Mouse (Mus musculus): ENCODE measurements around the gene Aldob. TPM values are rescaled to one million over a fixed set of nuclear protein-coding genes. Genes with fewer than 3 reads are reported as not detected.
"Not testable (repeated sequence)": the region's sequence is repeated elsewhere in the genome, so short reads cannot be mapped to it uniquely, and the experiment has no call there.

Gene Aldob
- polyA plus RNA-seq, 1 experiment from 2014 or later = 0.25 TPM

GRCm38 (mm10) chr4:49521346-49521745 lies 28.0 kb downstream of the Aldob start:
- peak overlapping the region; percentile 70 for H3K9ac ChIP-seq
- peak overlapping the region; percentile 58 for H3K4me2 ChIP-seq
- peak overlapping the region; percentile 57 for H3K4me3 ChIP-seq
- no peaks in the 10 kb centered on the region for H3K9me3 ChIP-seq
- WGBS = 2% methylated on average over 17 of the region's 17 CpGs
- no peaks in the 10 kb centered on the region for H3K27me3 ChIP-seq (replicated peaks)
- peak overlapping the region; percentile 54; the same call in 1 of the 2 replicates for H3K27ac ChIP-seq
- peaks cover 30% of the 10 kb centered on the region for H3K4me1 ChIP-seq
- H3K36me3 ChIP-seq (replicated peaks) = peaks cover 7% of the 10 kb centered on the region; the same call in 1 of the 2 replicates
- ATAC-seq (replicated peaks) = peak; percentile 43

GRCm38 (mm10) chr4:49520572-49521340 lies 28.6 kb downstream of the Aldob start, which contains the start of the genes Mrpl50 and Zfp189:
Gene Mrpl50, minus strand, starts transcription at chr4:49521093.
Gene Zfp189, plus strand, starts transcription at chr4:49521176.
- Histone ChIP-seq H3K27me3 (replicated peaks) (no peaks in the 10 kb centered on the region), H3K4me2 (peak within 1 kb of the TSS; percentile 58), H3K9me3 (no peaks in the 10 kb centered on the region), H3K27ac (peak within 1 kb of the TSS; percentile 76), H3K36me3 (replicated peaks) (peaks cover 7% of the 10 kb centered on the region; the same call in 1 of the 2 replicates), H3K4me1 (peaks cover 30% of the 10 kb centered on the region), H3K4me3 (peak within 1 kb of the TSS; percentile 57), H3K9ac (peak within 1 kb of the TSS; percentile 70)
- WGBS = under 1% methylated on average over 41 of the region's 41 CpGs
- ATAC-seq (replicated peaks) = peak; percentile 99

- ATAC-seq (replicated peaks) = no peak
These were observed 29.9 kb downstream of the Aldob start for GRCm38 (mm10) chr4:49519476-49519875.

GRCm38 (mm10) chr4:49514441-49514840 lies 34.9 kb downstream of the Aldob start:
- H3K4me2 ChIP-seq = no peak overlapping the region
- no peak overlapping the region for H3K27ac ChIP-seq
- no peak for ATAC-seq (replicated peaks)
- no peaks in the 10 kb centered on the region for H3K9me3 ChIP-seq
- H3K4me1 ChIP-seq = peaks cover 12% of the 10 kb centered on the region
- no peaks in the 10 kb centered on the region for H3K27me3 ChIP-seq (replicated peaks)
- no peak overlapping the region for H3K4me3 ChIP-seq
- WGBS = 98% methylated on average over 6 of the region's 6 CpGs
- H3K9ac ChIP-seq = no peak overlapping the region
- H3K36me3 ChIP-seq (replicated peaks) = peaks cover 22% of the 10 kb centered on the region

More at GRCm38 (mm10) chr4:49519476-49519875, 29.9 kb downstream of the Aldob start:
- Histone ChIP-seq H3K4me3 (no peak overlapping the region), H3K9me3 (no peaks in the 10 kb centered on the region), H3K4me2 (peak overlapping the region; percentile 14; the same call in 1 of the 2 replicates), H3K36me3 (replicated peaks) (peaks cover 7% of the 10 kb centered on the region; the same call in 1 of the 2 replicates), H3K4me1 (peaks cover 30% of the 10 kb centered on the region), H3K9ac (no peak overlapping the region), H3K27ac (no peak overlapping the region), H3K27me3 (replicated peaks) (no peaks in the 10 kb centered on the region)
- 75% methylated on average over 5 of the region's 5 CpGs for WGBS

- H3K4me2 ChIP-seq = no peak overlapping the region
- H3K36me3 ChIP-seq (replicated peaks) = peaks cover 22% of the 10 kb centered on the region
- no peaks in the 10 kb centered on the region for H3K4me1 ChIP-seq
- H3K9me3 ChIP-seq = no peaks in the 10 kb centered on the region
- no peak overlapping the region for H3K9ac ChIP-seq
- no peaks in the 10 kb centered on the region for H3K27me3 ChIP-seq (replicated peaks)
- WGBS = 94% methylated on average over 4 of the region's 4 CpGs
- no peak overlapping the region for H3K4me3 ChIP-seq
- no peak overlapping the region for H3K27ac ChIP-seq
- ATAC-seq (replicated peaks) = no peak
These were observed 36.7 kb downstream of the Aldob start for GRCm38 (mm10) chr4:49512636-49513035.

- not testable (repeated sequence) for H3K4me3 ChIP-seq; H3K9ac ChIP-seq; H3K4me2 ChIP-seq; H3K4me1 ChIP-seq; H3K27me3 ChIP-seq (replicated peaks); H3K27ac ChIP-seq; ATAC-seq (replicated peaks); H3K9me3 ChIP-seq
- WGBS = 97% methylated on average over 1 of the region's 1 CpGs
- H3K36me3 ChIP-seq (replicated peaks) = peaks cover 22% of the 10 kb centered on the region
These were observed 39.0 kb downstream of the Aldob start for GRCm38 (mm10) chr4:49510236-49510835.

- Histone ChIP-seq H3K4me2 (no peak overlapping the region), H3K9ac (no peak overlapping the region), H3K4me1 (no peaks in the 10 kb centered on the region), H3K27me3 (replicated peaks) (no peaks in the 10 kb centered on the region), H3K36me3 (replicated peaks) (peaks cover 21% of the 10 kb centered on the region), H3K27ac (no peak overlapping the region), H3K9me3 (no peaks in the 10 kb centered on the region), H3K4me3 (no peak overlapping the region)
- 95% methylated on average over 2 of the region's 2 CpGs for WGBS
- ATAC-seq (replicated peaks) = no peak
These were observed 40.2 kb downstream of the Aldob start for GRCm38 (mm10) chr4:49509183-49509582.

GRCm38 (mm10) chr4:49506386-49506785 lies 43.0 kb downstream of the Aldob start, which contains the start of gene Baat:
Gene Baat, minus strand, starts transcription at chr4:49506557.
- Histone ChIP-seq H3K27ac (no peak within 1 kb of the TSS), H3K9me3 (no peaks in the 10 kb centered on the region), H3K4me3 (no peak within 1 kb of the TSS), H3K4me1 (no peaks in the 10 kb centered on the region), H3K36me3 (replicated peaks) (no peaks in the 10 kb centered on the region), H3K9ac (no peak within 1 kb of the TSS), H3K4me2 (no peak within 1 kb of the TSS), H3K27me3 (replicated peaks) (no peaks in the 10 kb centered on the region)
- WGBS = 86% methylated on average over 3 of the region's 3 CpGs
- ATAC-seq (replicated peaks) = no peak

GRCm38 (mm10) chr4:49503563-49503962 lies 45.8 kb downstream of the Aldob start:
- Histone ChIP-seq H3K4me3 (no peak overlapping the region), H3K9ac (no peak overlapping the region), H3K4me1 (no peaks in the 10 kb centered on the region), H3K27ac (no peak overlapping the region), H3K36me3 (replicated peaks) (no peaks in the 10 kb centered on the region), H3K4me2 (no peak overlapping the region), H3K9me3 (no peaks in the 10 kb centered on the region), H3K27me3 (replicated peaks) (no peaks in the 10 kb centered on the region)
- WGBS = 93% methylated on average over 1 of the region's 1 CpGs
- no peak for ATAC-seq (replicated peaks)

Other genes starting within 250 kb of the Aldob start
- not detected in 2 replicates for gene Acnat2, start 141.4 kb downstream of the Aldob start, polyA plus RNA-seq (2015; fragmentation: Nextera tagmentation; extraction: Ambion mirVana)
- not detected in 2 replicates for gene Acnat1, start 75.6 kb downstream of the Aldob start, polyA plus RNA-seq (2015; fragmentation: Nextera tagmentation; extraction: Ambion mirVana)
- gene Baat, start 43.0 kb downstream of the Aldob start, polyA plus RNA-seq (2015; fragmentation: Nextera tagmentation; extraction: Ambion mirVana) = not detected in 2 replicates
- 70.6 and 77.5 TPM in 2 replicates for gene Mrpl50, start 28.5 kb downstream of the Aldob start, polyA plus RNA-seq (2015; fragmentation: Nextera tagmentation; extraction: Ambion mirVana)
- 12.6 and 12.8 TPM in 2 replicates for gene Zfp189, start 28.4 kb downstream of the Aldob start, polyA plus RNA-seq (2015; fragmentation: Nextera tagmentation; extraction: Ambion mirVana)
- 107 and 108 TPM in 2 replicates for gene Tmem246, start 48.3 kb upstream of the Aldob start, polyA plus RNA-seq (2015; fragmentation: Nextera tagmentation; extraction: Ambion mirVana)
- 53.3 and 57.4 TPM in 2 replicates for gene Rnf20, start 82.5 kb upstream of the Aldob start, polyA plus RNA-seq (2015; fragmentation: Nextera tagmentation; extraction: Ambion mirVana)
- 0.64 and 0.74 TPM in 2 replicates for gene Ppp3r2, start 132.5 kb upstream of the Aldob start, polyA plus RNA-seq (2015; fragmentation: Nextera tagmentation; extraction: Ambion mirVana)